Mouse (Mus musculus) C2C12 (cell line): ENCODE data around the gene Anpep.

Experiments used
- CEBPB ChIP-seq: IDR thresholded peaks from one replicate; pipeline ENCODE4 v1.6.1; 2011; ENCODE audit warnings: low read depth, mild to moderate bottlenecking, control low read depth, moderate library complexity
- CTCF ChIP-seq: IDR thresholded peaks from one replicate; pipeline ENCODE4 v1.5.1; 2011; ENCODE audit not compliant: control insufficient read depth, insufficient read depth, insufficient read length
- FOSL1 ChIP-seq: IDR thresholded peaks from one replicate; pipeline ENCODE4 v1.8.0; 2011; ENCODE audit warnings: mild to moderate bottlenecking, low read length; ENCODE audit not compliant: poor library complexity, insufficient read depth, severe bottlenecking
- MAX ChIP-seq: IDR thresholded peaks from one replicate; pipeline ENCODE4 v1.6.1; 2011; ENCODE audit warnings: mild to moderate bottlenecking, control low read depth
- MYOD1 ChIP-seq: IDR thresholded peaks from one replicate; pipeline ENCODE4 v1.6.1; 2011; ENCODE audit warnings: low read depth; ENCODE audit not compliant: control insufficient read depth, insufficient read length
- MYOG ChIP-seq: IDR thresholded peaks from one replicate; pipeline ENCODE4 v1.6.1; 2011; ENCODE audit not compliant: control insufficient read depth, insufficient read length; ENCODE audit errors: extremely low read depth
- USF1 ChIP-seq: IDR thresholded peaks from one replicate; pipeline ENCODE4 v1.6.1; 2011; ENCODE audit warnings: low read depth, mild to moderate bottlenecking, control low read depth, moderate library complexity

DNA sequence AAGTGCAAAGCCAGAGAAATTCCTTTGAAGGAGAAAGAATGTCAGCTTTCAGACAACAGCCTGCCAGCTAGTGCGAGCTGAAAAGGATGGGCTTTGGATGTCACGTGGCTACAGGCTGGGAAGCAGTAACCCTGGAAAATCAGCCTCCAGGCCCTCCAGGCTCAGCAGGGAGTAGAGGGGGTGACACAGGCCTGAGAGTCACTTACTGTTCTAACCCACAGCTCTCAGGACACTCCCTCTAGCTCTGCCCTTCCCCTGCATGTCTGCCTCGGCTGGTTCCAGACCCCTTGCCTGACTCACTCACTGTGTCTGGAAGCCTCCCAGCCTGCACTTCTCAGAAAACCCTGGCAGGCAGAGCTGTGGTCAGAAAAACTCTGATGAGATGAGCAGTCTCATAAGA lies 20.1 kb upstream of the Anpep start:
- TF ChIP-seq USF1 (peak; percentile 96), CTCF (no peak), MYOG (no peak), FOSL1 (no peak), CEBPB (no peak), MAX (no peak), MYOD1 (no peak)
